Mouse (Mus musculus): ENCODE data around the gene Nt5c2. TPM values are rescaled to one million over a fixed set of nuclear protein-coding genes. Genes with fewer than 3 reads are reported as not detected.

Nt5c2 gene
- polyA plus RNA-seq, 1 experiment = 56.5 TPM

DNA sequence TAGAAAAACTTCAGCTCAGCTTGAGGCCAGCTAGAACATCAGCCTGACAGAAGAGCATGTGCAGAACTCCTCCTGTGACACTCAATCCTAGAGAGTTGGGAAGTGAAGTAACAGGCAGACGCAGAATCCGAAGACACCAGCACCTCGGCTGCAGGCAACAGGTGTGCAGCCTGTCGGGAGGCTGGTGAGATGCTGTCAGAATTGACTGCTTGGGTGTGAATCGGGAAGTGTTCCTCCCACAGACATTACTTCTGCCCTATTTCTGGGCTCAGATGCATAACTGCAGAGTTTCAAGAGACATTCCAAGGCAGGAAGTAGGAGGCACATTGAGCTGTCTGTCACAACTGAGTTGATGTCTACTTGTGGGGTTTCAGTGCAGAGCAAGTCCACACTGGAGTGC lies 180.7 kb downstream of the Nt5c2 start:
- H3K4me3 ChIP-seq (ENCODE audit: insufficient read depth, low read length) = no peak overlapping the region
- H3K4me1 ChIP-seq (ENCODE audit: control insufficient read depth, insufficient read depth, low read length) = peaks cover 22% of the 10 kb centered on the region
- H3K27ac ChIP-seq (ENCODE audit: insufficient read depth, low read depth, low read length) = no peak overlapping the region
- TF ChIP-seq POLR2A (IDR thresholded peaks at IDR 0.05; ENCODE audit: borderline replicate concordance, low read depth, low read length) (no peak), CTCF (IDR thresholded peaks at IDR 0.05; ENCODE audit: low read depth, low read length) (no peak)

Other genes with a start within 250 kb of the Nt5c2 start
- not detected in 2 replicates for gene Ina, start 455 bp downstream of the Nt5c2 start, polyA plus RNA-seq (2012; ENCODE audit: insufficient read depth, insufficient read length, missing spikeins)
- 4.9 and 5.1 TPM in 2 replicates for gene Pcgf6, start 35.8 kb upstream of the Nt5c2 start, polyA plus RNA-seq (2012; ENCODE audit: insufficient read depth, insufficient read length, missing spikeins)
- gene Taf5, start 52.6 kb upstream of the Nt5c2 start, polyA plus RNA-seq (2012; ENCODE audit: insufficient read depth, insufficient read length, missing spikeins) = 4.5 and 4.9 TPM in 2 replicates
- gene Usmg5, start 75.5 kb upstream of the Nt5c2 start, polyA plus RNA-seq (2012; ENCODE audit: insufficient read depth, insufficient read length, missing spikeins) = 293 and 325 TPM in 2 replicates
- 9.7 and 10.0 TPM in 2 replicates for gene Pdcd11, start 75.6 kb upstream of the Nt5c2 start, polyA plus RNA-seq (2012; ENCODE audit: insufficient read depth, insufficient read length, missing spikeins)
- 23.3 and 27.5 TPM in 2 replicates for gene Calhm2, start 123.1 kb upstream of the Nt5c2 start, polyA plus RNA-seq (2012; ENCODE audit: insufficient read depth, insufficient read length, missing spikeins)
- not detected in 2 replicates for gene Calhm1, start 129.1 kb upstream of the Nt5c2 start, polyA plus RNA-seq (2012; ENCODE audit: insufficient read depth, insufficient read length, missing spikeins)
- not detected in 2 replicates for gene Calhm3, start 142.6 kb upstream of the Nt5c2 start, polyA plus RNA-seq (2012; ENCODE audit: insufficient read depth, insufficient read length, missing spikeins)
- gene Neurl1a, start 163.7 kb upstream of the Nt5c2 start, polyA plus RNA-seq (2012; ENCODE audit: insufficient read depth, insufficient read length, missing spikeins) = 2.9 and 3.8 TPM in 2 replicates